Mouse (Mus musculus): ENCODE results near the gene Cog6.

The Cog6 gene

GRCm38 (mm10) chr3:53016436-53017340 is at the start of gene Cog6:
Gene Cog6, minus strand, starts transcription at chr3:53017237.
- peak; percentile 91 for DNase-seq

- no peak for DNase-seq
Measured at GRCm38 (mm10) chr3:53066095-53066372, 49.0 kb upstream of the Cog6 start.

- DNase-seq, result no peak
Measured at GRCm38 (mm10) chr3:53065267-53066094, 48.4 kb upstream of the Cog6 start.

GRCm38 (mm10) chr3:53063423-53064147 is 46.5 kb upstream of the Cog6 start:
- no peak for DNase-seq

- no peak for DNase-seq
Measured at GRCm38 (mm10) chr3:53059959-53060358, 42.9 kb upstream of the Cog6 start.

- no peak for DNase-seq
Measured at GRCm38 (mm10) chr3:53056430-53056829, 39.4 kb upstream of the Cog6 start.

GRCm38 (mm10) chr3:53052385-53052784 is 35.3 kb upstream of the Cog6 start:
- DNase-seq, result no peak

- no peak for DNase-seq
Measured at GRCm38 (mm10) chr3:53046371-53046770, 29.3 kb upstream of the Cog6 start.

GRCm38 (mm10) chr3:53045697-53046096 is 28.7 kb upstream of the Cog6 start:
- no peak for DNase-seq

- no peak for DNase-seq
Measured at GRCm38 (mm10) chr3:53044682-53045299, 27.8 kb upstream of the Cog6 start.

GRCm38 (mm10) chr3:53044238-53044637 is 27.2 kb upstream of the Cog6 start:
- no peak for DNase-seq

GRCm38 (mm10) chr3:53043206-53043780 is 26.3 kb upstream of the Cog6 start:
- no peak for DNase-seq

- DNase-seq, result no peak
Measured at GRCm38 (mm10) chr3:53042240-53042567, 25.2 kb upstream of the Cog6 start.

GRCm38 (mm10) chr3:53041411-53042239 is 24.6 kb upstream of the Cog6 start, which contains the start of gene Lhfp:
Gene Lhfp, plus strand, starts transcription at chr3:53041528.
- peak; percentile 15 for DNase-seq

GRCm38 (mm10) chr3:53040593-53041410 is 23.8 kb upstream of the Cog6 start:
- DNase-seq, result no peak

- no peak for DNase-seq
Measured at GRCm38 (mm10) chr3:53039746-53040145, 22.7 kb upstream of the Cog6 start.

- DNase-seq, result peak; percentile 35
Measured at GRCm38 (mm10) chr3:53038913-53039312, 21.9 kb upstream of the Cog6 start.

GRCm38 (mm10) chr3:53036941-53037340 is 19.9 kb upstream of the Cog6 start:
- DNase-seq, result no peak

GRCm38 (mm10) chr3:53036076-53036475 is 19.0 kb upstream of the Cog6 start:
- DNase-seq, result no peak

GRCm38 (mm10) chr3:53033448-53033847 is 16.4 kb upstream of the Cog6 start:
- no peak for DNase-seq

- no peak for DNase-seq
Measured at GRCm38 (mm10) chr3:53032432-53032831, 15.4 kb upstream of the Cog6 start.
